Mouse (Mus musculus) granulocyte monocyte progenitor cell, adult 5-6 weeks (primary cell): Measurements from ENCODE around the gene Scarf1. TPM values are rescaled to one million over a fixed set of nuclear protein-coding genes. Genes with fewer than 3 reads are reported as not detected.
A peak's percentile ranks its signal among the peaks of the same experiment; 100 is the strongest.

Source experiments
- ATAC-seq: replicated peaks from 2 replicates; pipeline ENCODE4 v1.8.0; 2016; ENCODE audit warnings: mild to moderate bottlenecking, moderate TSS enrichment, inconsistent platforms; ENCODE audit not compliant: poor library complexity, severe bottlenecking
- total RNA-seq, 2 experiments: library from RNA; stranded (forward) in 1 of 2; stranded (reverse) in 1 of 2; fragments of 200-712, 200-1000 nt in 1 of 2; fragments of >200 nt in 1 of 2; fragmentation: Nextera tagmentation in 1 of 2; gene quantifications; 2 replicates each; pipeline ENCODE4 v1.2.3; 2014 to 2017

The Scarf1 gene
- 2.0 and 3.8 TPM in 2 replicates for total RNA-seq (2014; fragmentation: Nextera tagmentation)
- 2.3 and 3.4 TPM in 2 replicates for total RNA-seq (2017)

DNA sequence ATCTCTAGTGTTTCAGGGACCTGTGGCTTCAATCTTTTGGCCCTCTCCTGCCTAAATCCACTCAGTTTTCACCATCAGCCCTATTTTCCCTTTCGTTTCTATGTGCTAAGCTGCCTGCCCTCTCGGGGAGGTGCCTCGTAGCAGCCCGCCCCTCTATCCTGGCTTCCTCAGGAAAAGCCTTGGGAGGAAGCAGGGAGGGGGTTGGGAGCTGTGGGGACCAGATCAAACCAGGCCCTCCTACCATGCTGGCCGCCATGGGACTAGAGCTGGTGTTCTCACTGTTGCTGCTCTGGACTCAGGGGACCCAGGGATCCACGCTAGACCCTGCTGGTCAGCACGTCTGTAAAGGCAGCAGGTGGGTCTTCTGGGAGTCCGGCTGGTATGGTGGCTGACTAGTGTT, at the start of gene Scarf1:
TSS of gene Scarf1 (plus strand) at position 205 of the 400 bp plus-strand sequence.
- peak; percentile 10; the same call in 1 of the 2 replicates for ATAC-seq

- no peak for ATAC-seq
Observed at GRCm38 (mm10) chr11:75463624-75464023, 49.7 kb upstream of the Scarf1 start.

DNA sequence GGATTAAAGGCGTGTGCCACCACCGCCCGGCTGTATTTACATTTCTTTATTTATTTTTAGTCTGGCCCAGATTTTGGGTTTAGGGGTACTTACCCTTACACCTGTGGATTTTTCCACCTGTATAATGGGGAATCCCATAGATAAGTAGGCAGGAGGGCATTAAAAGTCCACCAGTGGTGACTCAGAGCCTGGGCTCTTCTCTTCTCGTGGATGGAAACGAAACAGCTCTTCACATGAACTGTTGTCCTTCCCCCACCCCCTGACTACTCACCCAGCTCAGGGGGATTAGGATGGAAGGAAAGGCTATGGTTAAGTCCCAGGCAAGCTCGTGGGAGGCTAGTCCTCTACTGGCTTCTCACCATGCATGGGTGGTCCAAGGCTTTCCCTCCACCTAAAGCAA, 48.9 kb upstream of the Scarf1 start:
- ATAC-seq = no peak

GRCm38 (mm10) chr11:75465051-75465450, 48.3 kb upstream of the Scarf1 start:
- ATAC-seq = no peak

DNA sequence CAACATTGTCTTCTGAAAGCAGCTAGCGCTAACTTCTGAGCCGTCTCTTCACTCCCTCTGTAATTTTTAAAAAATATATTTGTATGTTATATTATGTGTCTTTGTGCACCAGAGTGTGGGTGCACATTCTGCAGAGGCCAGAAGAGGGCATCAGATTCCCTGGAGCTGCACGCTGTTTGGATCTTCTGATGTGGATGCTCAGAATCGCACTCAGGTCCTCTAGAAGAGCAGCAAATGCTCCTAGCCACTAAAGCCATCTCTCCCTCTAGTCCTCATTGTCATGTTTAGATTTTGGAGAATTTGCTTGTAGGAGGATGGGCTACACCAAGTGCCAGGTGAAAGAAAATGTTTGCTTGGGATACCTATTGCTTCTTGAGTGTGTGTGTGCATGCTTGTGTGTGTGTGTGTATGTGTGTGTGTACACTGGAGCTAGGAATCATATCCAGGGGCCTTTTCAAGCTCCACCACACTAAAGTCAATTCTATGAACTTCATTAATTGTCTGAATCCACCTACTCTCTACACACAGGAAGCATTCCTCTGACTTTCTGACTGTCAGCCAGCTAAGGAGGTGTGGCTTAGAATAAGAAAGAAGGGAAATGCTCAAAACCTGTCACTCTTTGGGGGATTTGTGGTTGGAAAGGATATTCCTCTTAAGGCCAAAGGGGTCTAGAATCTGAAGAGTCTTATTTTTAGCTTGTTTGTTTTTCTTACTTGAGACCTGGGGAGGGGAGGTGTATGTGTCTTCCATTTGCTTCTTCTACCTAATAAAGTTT, 46.4 kb upstream of the Scarf1 start:
- no peak for ATAC-seq

DNA sequence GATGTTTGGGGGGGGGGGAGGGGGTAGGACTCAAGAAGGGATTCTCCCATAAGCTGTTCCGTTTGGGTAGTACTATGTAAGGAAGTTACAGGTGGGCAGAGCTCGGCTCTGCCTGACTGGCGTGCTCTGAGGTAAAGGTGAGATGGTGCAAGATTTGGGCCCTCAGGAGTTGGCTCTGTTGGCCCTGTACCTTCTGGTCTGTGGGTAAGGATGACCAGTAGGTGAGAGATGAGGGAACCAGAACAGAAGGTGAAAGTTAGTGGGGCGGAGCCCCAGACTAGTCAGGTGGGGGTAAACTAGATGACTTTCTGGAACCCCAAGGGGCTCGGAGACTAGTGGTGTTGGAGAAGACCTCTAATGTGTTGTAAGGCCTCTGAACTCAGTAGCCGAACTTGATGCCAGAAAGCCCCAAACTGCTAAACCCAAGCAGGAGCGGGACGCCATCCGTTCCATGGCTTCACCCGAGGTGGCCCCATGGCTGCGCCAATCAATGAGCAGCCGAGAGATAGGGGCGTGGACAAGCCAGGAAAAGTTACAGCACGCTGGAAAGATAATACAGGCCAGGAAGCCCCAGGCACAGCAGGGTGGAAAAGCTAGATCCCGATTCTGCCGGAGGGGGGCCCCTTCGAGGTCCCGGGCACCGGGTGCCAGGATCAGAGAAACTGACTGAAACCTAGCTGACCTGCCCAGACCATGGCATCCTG, 45.7 kb upstream of the Scarf1 start:
- peak; percentile 69 for ATAC-seq

- no peak for ATAC-seq
Observed at GRCm38 (mm10) chr11:75468410-75468809, 44.9 kb upstream of the Scarf1 start.

- ATAC-seq = no peak
Observed at GRCm38 (mm10) chr11:75469261-75469660, 44.1 kb upstream of the Scarf1 start.

DNA sequence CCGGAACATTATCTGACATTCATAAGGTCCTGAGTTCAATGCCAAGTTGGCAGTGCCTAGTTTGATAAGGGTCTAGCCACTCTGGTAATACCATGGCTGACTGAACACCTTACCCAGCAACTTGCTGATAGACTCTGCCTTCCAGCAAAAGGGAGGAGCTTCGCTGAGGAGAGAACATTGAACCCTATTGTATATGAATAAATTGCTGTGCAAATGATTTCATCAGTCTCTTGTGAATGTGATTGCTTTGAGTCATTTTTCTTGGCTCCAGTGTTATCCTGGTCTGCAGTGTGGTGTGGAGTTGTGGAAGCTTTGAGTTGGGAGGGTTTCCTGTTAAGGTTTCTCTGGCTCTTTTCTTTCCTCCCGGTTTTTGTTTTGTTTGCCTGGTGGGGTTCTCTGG, 42.7 kb upstream of the Scarf1 start:
- ATAC-seq = no peak

DNA sequence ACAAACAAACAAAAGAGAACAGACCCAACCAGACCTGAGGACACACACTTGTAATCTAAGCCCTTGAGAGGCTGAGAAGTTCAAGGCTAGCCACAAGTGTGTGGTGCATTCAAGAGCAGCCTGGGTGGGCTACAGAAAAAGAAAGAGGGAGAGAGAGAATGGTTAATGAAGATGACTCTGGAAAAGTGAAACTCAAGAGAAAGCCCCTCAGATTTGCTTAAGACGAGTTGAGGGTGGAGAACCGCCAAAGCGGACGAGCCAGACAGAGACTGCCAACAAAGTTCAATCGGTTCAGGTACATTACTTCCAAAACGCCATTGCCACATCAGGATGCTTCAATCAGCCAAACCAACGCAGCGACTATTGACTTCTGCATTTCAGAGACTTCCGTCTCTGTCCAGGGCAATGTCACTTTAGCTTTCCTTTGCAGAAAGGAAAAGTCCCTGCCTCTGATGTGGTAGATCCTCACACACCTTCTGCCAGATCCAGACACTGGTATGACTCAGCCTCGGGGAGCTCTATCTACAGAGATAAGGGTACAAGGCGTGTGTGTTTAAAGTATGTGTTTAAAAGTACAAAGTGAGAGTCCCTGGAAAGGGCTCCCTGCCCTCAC, 40.8 kb upstream of the Scarf1 start:
- ATAC-seq = peak; percentile 65

DNA sequence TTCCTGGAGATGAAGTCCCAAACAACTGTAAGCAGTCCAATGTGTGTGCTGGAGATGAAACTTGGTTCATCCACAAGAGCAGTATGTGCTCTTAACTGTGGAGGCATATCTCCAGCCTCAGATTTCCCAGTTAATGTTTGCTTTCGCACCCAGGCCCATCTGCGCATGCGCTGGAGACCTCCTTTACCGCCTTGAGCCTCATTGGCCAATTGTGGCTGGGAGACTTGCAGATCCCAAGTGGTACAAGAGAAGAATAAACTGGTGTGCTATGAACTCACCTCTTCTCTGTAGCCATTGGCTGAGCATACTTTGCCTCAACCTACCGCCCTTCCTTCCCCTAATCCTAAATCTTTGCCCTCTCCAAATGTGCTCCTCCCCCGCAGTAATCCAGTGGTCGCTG, 40.0 kb upstream of the Scarf1 start:
- ATAC-seq = no peak

GRCm38 (mm10) chr11:75486192-75486591, 27.1 kb upstream of the Scarf1 start:
- ATAC-seq = no peak

GRCm38 (mm10) chr11:75486601-75487285, 26.6 kb upstream of the Scarf1 start, which contains the start of gene Prpf8:
TSS of gene Prpf8 (plus strand) at chr11:75486816.
- ATAC-seq = peak; percentile 100

- ATAC-seq = no peak
Observed at GRCm38 (mm10) chr11:75487496-75487895, 25.8 kb upstream of the Scarf1 start.

DNA sequence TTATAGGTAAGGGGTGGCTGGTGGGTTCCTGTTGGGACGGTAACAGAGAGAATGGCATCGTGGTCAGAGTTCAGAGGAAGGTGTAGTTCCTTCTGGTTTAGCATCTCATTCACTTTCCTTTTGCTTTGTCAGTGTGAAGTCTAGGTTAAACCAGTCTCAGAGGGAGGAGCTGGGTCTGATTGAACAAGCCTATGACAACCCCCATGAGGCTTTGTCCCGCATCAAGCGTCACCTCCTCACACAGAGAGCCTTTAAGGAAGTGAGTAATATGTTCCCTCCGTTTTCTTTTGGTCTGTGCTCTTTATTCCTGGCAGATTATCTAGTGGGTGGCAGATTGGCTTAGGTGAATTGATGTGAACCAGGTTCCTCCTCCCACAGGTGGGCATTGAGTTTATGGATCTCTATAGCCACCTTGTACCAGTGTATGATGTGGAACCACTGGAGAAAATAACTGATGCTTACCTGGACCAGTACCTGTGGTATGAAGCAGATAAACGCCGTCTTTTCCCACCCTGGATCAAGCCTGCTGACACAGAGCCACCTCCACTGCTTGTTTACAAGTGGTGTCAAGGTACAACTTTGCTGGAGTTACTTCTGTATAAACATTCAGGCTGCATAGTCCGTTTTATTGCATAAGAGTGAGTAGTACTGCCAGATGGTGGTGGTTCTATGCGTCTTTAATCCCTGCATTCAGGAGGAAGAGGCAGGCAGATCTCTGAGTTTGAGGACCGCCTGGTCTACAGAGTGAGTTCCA, 18.9 kb upstream of the Scarf1 start:
- no peak for ATAC-seq

- ATAC-seq = no peak
Observed at GRCm38 (mm10) chr11:75498126-75498525, 15.2 kb upstream of the Scarf1 start.

- ATAC-seq = no peak
Observed at GRCm38 (mm10) chr11:75508162-75508561, 5.2 kb upstream of the Scarf1 start.

DNA sequence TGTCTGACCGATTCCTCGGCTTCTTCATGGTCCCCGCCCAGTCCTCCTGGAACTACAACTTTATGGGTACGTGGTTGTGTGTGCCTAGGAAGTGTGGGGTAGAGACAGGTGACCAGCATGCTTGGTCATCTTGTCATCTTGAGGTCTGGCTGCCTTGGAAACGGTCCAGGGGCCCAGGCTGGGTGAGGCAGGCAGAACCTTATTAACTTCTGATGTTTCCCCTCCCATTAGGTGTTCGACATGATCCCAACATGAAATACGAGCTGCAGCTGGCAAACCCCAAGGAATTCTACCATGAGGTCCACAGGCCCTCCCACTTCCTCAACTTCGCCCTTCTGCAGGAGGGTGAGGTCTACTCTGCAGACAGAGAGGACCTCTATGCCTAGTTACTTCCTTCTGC, 4.4 kb upstream of the Scarf1 start:
- no peak for ATAC-seq

- peak; percentile 50 for ATAC-seq
Observed at GRCm38 (mm10) chr11:75509741-75510626, 3.4 kb upstream of the Scarf1 start, which contains the start of gene Rilp. TSS of gene Rilp (plus strand) at chr11:75510094.
